Mouse (Mus musculus) MEL (cell line): ENCODE measurements around the gene Myo18a. TPM values are rescaled to one million over a fixed set of nuclear protein-coding genes. Genes with fewer than 3 reads are reported as not detected.

Experiments used
- DNase-seq: peaks from one replicate; pipeline ENCODE4 v3.0.0; 2011; ENCODE audit warnings: low read depth, low spot score
- H3K27ac ChIP-seq: 2 replicates; pipeline ENCODE4 v1.5.1; 2012; ENCODE audit warnings: low read depth, mild to moderate bottlenecking, control low read depth, low read length, moderate library complexity; ENCODE audit not compliant: control insufficient read depth
- H3K27me3 ChIP-seq, 2 experiments: fragments of 150-350 bp in 1 of 2; sonication (generic) in 1 of 2; 2 replicates each; pipeline ENCODE4 v1.6.1; 2012; ENCODE audit warnings: low read length in 2 of 2, mild to moderate bottlenecking in 2 of 2, improper control_type of control experiment in 1 of 2, moderate library complexity in 1 of 2; ENCODE audit not compliant: insufficient read depth in 2 of 2, control insufficient read depth in 1 of 2
- H3K36me3 ChIP-seq, 2 experiments: 2 replicates each; pipeline ENCODE4 v1.6.1; 2012 to 2014; ENCODE audit warnings: low read length in 2 of 2, improper control_type of control experiment in 1 of 2, inconsistent platforms in 1 of 2, mild to moderate bottlenecking in 1 of 2; ENCODE audit not compliant: insufficient read depth in 2 of 2, control insufficient read depth in 1 of 2
- H3K4me1 ChIP-seq, 2 experiments: fragments of 150-350 bp in 1 of 2; sonication (generic) in 1 of 2; 2 replicates each; pipeline ENCODE4 v1.6.1; 2012; ENCODE audit warnings: low read length in 2 of 2, improper control_type of control experiment in 1 of 2, mild to moderate bottlenecking in 1 of 2; ENCODE audit not compliant: insufficient read depth in 2 of 2, control insufficient read depth in 1 of 2
- H3K4me3 ChIP-seq, 2 experiments: fragments of 150-350 bp in 1 of 2; sonication (generic) in 1 of 2; 2 replicates each; pipeline ENCODE4 v1.5.1; 2012; ENCODE audit warnings: low read depth in 2 of 2, low read length in 2 of 2, mild to moderate bottlenecking in 2 of 2, moderate library complexity in 2 of 2, control low read depth in 1 of 2, improper control_type of control experiment in 1 of 2; ENCODE audit not compliant: control insufficient read depth in 1 of 2, insufficient read depth in 1 of 2
- H3K79me2 ChIP-seq: 2 replicates; pipeline ENCODE4 v1.6.1; 2012; ENCODE audit warnings: mild to moderate bottlenecking, low read length, moderate library complexity; ENCODE audit not compliant: control insufficient read depth, poor library complexity, insufficient read depth
- H3K9ac ChIP-seq: 2 replicates; pipeline ENCODE4 v1.6.1; 2012; ENCODE audit warnings: low read depth, mild to moderate bottlenecking, control low read depth, low read length, moderate library complexity; ENCODE audit not compliant: control insufficient read depth, poor library complexity, severe bottlenecking
- H3K9me3 ChIP-seq: fragments of 150-350 bp; sonication (generic); replicated peaks from 2 replicates; pipeline ENCODE4 v1.6.1; 2012; ENCODE audit warnings: mild to moderate bottlenecking, low read length, improper control_type of control experiment, moderate library complexity; ENCODE audit not compliant: insufficient read depth
- CTCF ChIP-seq, 3 experiments: IDR thresholded peaks in 2 of 3; conservative IDR thresholded peaks in 1 of 3; 2 replicates each; pipeline ENCODE4 v1.5.1; 2011 to 2012; ENCODE audit warnings: low read length in 3 of 3, low read depth in 2 of 3, mild to moderate bottlenecking in 2 of 3, improper control_type of control experiment in 1 of 3, inconsistent platforms in 1 of 3, mixed read lengths in 1 of 3, moderate library complexity in 1 of 3; ENCODE audit not compliant: control insufficient read depth in 1 of 3, insufficient read depth in 1 of 3, poor library complexity in 1 of 3, severe bottlenecking in 1 of 3
- ELF1 ChIP-seq: IDR thresholded peaks from 2 replicates; pipeline ENCODE4 v1.6.1; 2014; ENCODE audit warnings: low read depth, mild to moderate bottlenecking, inconsistent platforms, low read length, improper control_type of control experiment, moderate library complexity
- HCFC1 ChIP-seq: IDR thresholded peaks from 2 replicates; pipeline ENCODE4 v1.6.1; 2012; ENCODE audit warnings: low read depth, mild to moderate bottlenecking, inconsistent platforms, low read length, improper control_type of control experiment, moderate library complexity
- MAX ChIP-seq: IDR thresholded peaks from 2 replicates; pipeline ENCODE4 v1.6.1; 2011; ENCODE audit warnings: low read length, improper control_type of control experiment
- MAZ ChIP-seq: IDR thresholded peaks from 2 replicates; pipeline ENCODE4 v1.6.1; 2012; ENCODE audit warnings: low read depth, mild to moderate bottlenecking, inconsistent platforms, low read length, improper control_type of control experiment
- MXI1 ChIP-seq: IDR thresholded peaks from 2 replicates; pipeline ENCODE4 v1.6.1; 2011; ENCODE audit warnings: mild to moderate bottlenecking, low read depth, low read length, improper control_type of control experiment
- MYB ChIP-seq: IDR thresholded peaks from 2 replicates; pipeline ENCODE4 v1.6.1; 2011; ENCODE audit warnings: mild to moderate bottlenecking, low read depth, low read length, improper control_type of control experiment
- NELFE ChIP-seq: IDR thresholded peaks from 2 replicates; pipeline ENCODE4 v1.6.1; 2011; ENCODE audit warnings: low read depth, low read length, improper control_type of control experiment
- NRF1 ChIP-seq: IDR thresholded peaks from 2 replicates; pipeline ENCODE4 v1.6.1; 2014; ENCODE audit warnings: low read depth, mild to moderate bottlenecking, inconsistent platforms, low read length, improper control_type of control experiment, moderate library complexity; ENCODE audit not compliant: poor library complexity, insufficient read depth, severe bottlenecking
- POLR2A ChIP-seq, 2 experiments: IDR thresholded peaks; 2 replicates each; pipeline ENCODE4 v1.6.1; 2011 to 2012; ENCODE audit warnings: low read length in 2 of 2, mild to moderate bottlenecking in 2 of 2, control low read depth in 1 of 2, improper control_type of control experiment in 1 of 2, low read depth in 1 of 2, moderate library complexity in 1 of 2; ENCODE audit not compliant: control insufficient read depth in 1 of 2, insufficient read depth in 1 of 2, poor library complexity in 1 of 2
- RAD21 ChIP-seq: IDR thresholded peaks from 2 replicates; pipeline ENCODE4 v1.6.1; 2011; ENCODE audit warnings: mild to moderate bottlenecking, low read depth, low read length, improper control_type of control experiment
- RCOR1 ChIP-seq: IDR thresholded peaks from 2 replicates; pipeline ENCODE4 v1.6.1; 2012; ENCODE audit warnings: low read depth, mild to moderate bottlenecking, inconsistent platforms, low read length, improper control_type of control experiment
- SMC3 ChIP-seq: IDR thresholded peaks from 2 replicates; pipeline ENCODE4 v1.6.1; 2011; ENCODE audit warnings: low read depth, low read length, improper control_type of control experiment
- TCF12 ChIP-seq: IDR thresholded peaks from 2 replicates; pipeline ENCODE4 v1.6.1; 2014; ENCODE audit warnings: low read depth, mild to moderate bottlenecking, inconsistent platforms, low read length, improper control_type of control experiment, moderate library complexity
- UBTF ChIP-seq: IDR thresholded peaks from 2 replicates; pipeline ENCODE4 v1.6.1; 2012; ENCODE audit warnings: low read depth, mild to moderate bottlenecking, inconsistent platforms, low read length, improper control_type of control experiment, moderate library complexity, borderline replicate concordance; ENCODE audit not compliant: insufficient read depth
- USF1 ChIP-seq: IDR thresholded peaks from 2 replicates; pipeline ENCODE4 v1.6.1; 2014; ENCODE audit warnings: low read depth, mild to moderate bottlenecking, inconsistent platforms, low read length, improper control_type of control experiment, moderate library complexity
- USF2 ChIP-seq, 2 experiments: IDR thresholded peaks; 2 replicates each; pipeline ENCODE4 v1.6.1; 2011 to 2012; ENCODE audit warnings: improper control_type of control experiment in 2 of 2, low read length in 2 of 2, borderline replicate concordance in 1 of 2, inconsistent platforms in 1 of 2, low read depth in 1 of 2, mild to moderate bottlenecking in 1 of 2; ENCODE audit not compliant: insufficient read depth in 1 of 2
- ZC3H11A ChIP-seq: IDR thresholded peaks from 2 replicates; pipeline ENCODE4 v1.6.1; 2012; ENCODE audit warnings: low read depth, mild to moderate bottlenecking, inconsistent platforms, low read length, improper control_type of control experiment
- ZMIZ1 ChIP-seq: IDR thresholded peaks from 2 replicates; pipeline ENCODE4 v1.6.1; 2012; ENCODE audit warnings: low read depth, mild to moderate bottlenecking, inconsistent platforms, low read length, improper control_type of control experiment, moderate library complexity
- ZNF384 ChIP-seq: IDR thresholded peaks from 2 replicates; pipeline ENCODE4 v1.6.1; 2012; ENCODE audit warnings: low read depth, mild to moderate bottlenecking, inconsistent platforms, low read length, improper control_type of control experiment
- polyA plus RNA-seq, 2 experiments: library from polyadenylated mRNA; stranded (reverse) in 1 of 2; unstranded in 1 of 2; fragments of >175 nt in 1 of 2; fragments of >200 nt in 1 of 2; gene quantifications; 2 replicates each; pipeline versions ENCODE4 v1.2.1 to v1.2.4; 2012; ENCODE audit warnings: low replicate concordance in 2 of 2, low read depth in 1 of 2; ENCODE audit not compliant: insufficient read length in 2 of 2, insufficient read depth in 1 of 2, missing spikeins in 1 of 2
- total RNA-seq: library from RNA; depleted of rRNA; stranded (reverse); fragments of 300-350 nt; gene quantifications from 2 replicates; pipeline ENCODE4 v1.2.3, GENCODE M21; 2012; rRNA removed

The Myo18a gene
- total RNA-seq (10.8 and 13.1 TPM in 2 replicates), polyA plus RNA-seq (10 to 100 TPM in 1 of 2 experiments, not detected in 1; 18.0 TPM)

- peaks cover 0 to 7% of the 10 kb centered on the region in 2 experiments; a peak in 2 of 4 replicates for H3K27me3 ChIP-seq
- H3K27ac ChIP-seq, result no peak within 1 kb of the TSS
- H3K9me3 ChIP-seq, result no peaks in the 10 kb centered on the region
- H3K4me3 ChIP-seq, result peak within 1 kb of the TSS; percentile 80 to 98
- DNase-seq, result peak; percentile 79
- H3K9ac ChIP-seq, result peak within 1 kb of the TSS; percentile 89
- H3K36me3 ChIP-seq, result no peaks in the 10 kb centered on the region
- H3K79me2 ChIP-seq, result peaks cover 5% of the 10 kb centered on the region
- H3K4me1 ChIP-seq, result peaks cover 0 to 12% of the 10 kb centered on the region in 2 experiments; a peak in 2 of 4 replicates
- TF ChIP-seq POLR2A (IDR thresholded peaks at IDR 0.05; ENCODE audit: control insufficient read depth in 1 of 2, insufficient read depth in 1 of 2, low read depth in 1 of 2, low read length in 2 of 2, poor library complexity in 1 of 2), result peak; percentile 49 to 90; a peak in 3 of 4 replicates
- peak; percentile 94 for TF ChIP-seq MAZ
- peak; percentile 44; the same call in 1 of the 2 replicates for TF ChIP-seq ELF1
- TF ChIP-seq USF2 (IDR thresholded peaks at IDR 0.05; ENCODE audit: borderline replicate concordance in 1 of 2, insufficient read depth in 1 of 2, low read depth in 1 of 2, low read length in 2 of 2), result no peak
- peak; percentile 88 for TF ChIP-seq SMC3
- TF ChIP-seq RAD21, result peak; percentile 54
- TF ChIP-seq ZMIZ1, result peak; percentile 45; the same call in 1 of the 2 replicates
- TF ChIP-seq CTCF (IDR thresholded peaks at IDR 0.05 in 2 of 3, conservative IDR thresholded peaks at IDR 0.05 in 1 of 3; ENCODE audit: control insufficient read depth in 1 of 3, insufficient read depth in 1 of 3, low read depth in 2 of 3, low read length in 3 of 3, poor library complexity in 1 of 3, severe bottlenecking in 1 of 3), result peak; percentile 56 to 98 (median 92)
- no peak for TF ChIP-seq USF1
- peak; percentile 64 for TF ChIP-seq NELFE
- TF ChIP-seq ZNF384, result no peak
- peak; percentile 47; the same call in 1 of the 2 replicates for TF ChIP-seq HCFC1
- TF ChIP-seq NRF1, result peak; percentile 60; the same call in 1 of the 2 replicates
- no peak for TF ChIP-seq MYB
- peak; percentile 61 for TF ChIP-seq MXI1
- TF ChIP-seq UBTF, result 0 out of 2 replicates have a peak, but pooled peaks have one; percentile 86
- TF ChIP-seq TCF12, result 0 out of 2 replicates have a peak, but pooled peaks have one; percentile 18
- TF ChIP-seq ZC3H11A, result peak; percentile 44
- TF ChIP-seq RCOR1, result 0 out of 2 replicates have a peak, but pooled peaks have one; percentile 22
- TF ChIP-seq MAX, result peak; percentile 59
These were observed at the start of gene Myo18a for GRCm38 (mm10) chr11:77762783-77763672. Gene Myo18a (plus strand): TSS chr11:77763246.
